Mouse (Mus musculus): Measurements from ENCODE around the gene Cacnb1.

- no peak for TF ChIP-seq CTCF (IDR thresholded peaks at IDR 0.05; ENCODE audit: extremely low read depth, insufficient read depth, insufficient read length, insufficient replicate concordance)
- TF ChIP-seq POLR2A (IDR thresholded peaks at IDR 0.05; ENCODE audit: low read depth, low read length), result no peak
Observed at GRCm38 (mm10) chr11:97977797-97978196, 45.0 kb downstream of the Cacnb1 start.

Measured in spleen, adult 2 months (tissue).